Mouse (Mus musculus): ENCODE results near the gene L3mbtl2. TPM values are rescaled to one million over a fixed set of nuclear protein-coding genes. Genes with fewer than 3 reads are reported as not detected.
A peak's percentile ranks its signal among the peaks of the same experiment; 100 is the strongest.

The L3mbtl2 gene
- polyA plus RNA-seq (2016; fragmentation: Nextera tagmentation; extraction: Ambion mirVana): 24.5 and 27.7 TPM in 2 replicates

DNA sequence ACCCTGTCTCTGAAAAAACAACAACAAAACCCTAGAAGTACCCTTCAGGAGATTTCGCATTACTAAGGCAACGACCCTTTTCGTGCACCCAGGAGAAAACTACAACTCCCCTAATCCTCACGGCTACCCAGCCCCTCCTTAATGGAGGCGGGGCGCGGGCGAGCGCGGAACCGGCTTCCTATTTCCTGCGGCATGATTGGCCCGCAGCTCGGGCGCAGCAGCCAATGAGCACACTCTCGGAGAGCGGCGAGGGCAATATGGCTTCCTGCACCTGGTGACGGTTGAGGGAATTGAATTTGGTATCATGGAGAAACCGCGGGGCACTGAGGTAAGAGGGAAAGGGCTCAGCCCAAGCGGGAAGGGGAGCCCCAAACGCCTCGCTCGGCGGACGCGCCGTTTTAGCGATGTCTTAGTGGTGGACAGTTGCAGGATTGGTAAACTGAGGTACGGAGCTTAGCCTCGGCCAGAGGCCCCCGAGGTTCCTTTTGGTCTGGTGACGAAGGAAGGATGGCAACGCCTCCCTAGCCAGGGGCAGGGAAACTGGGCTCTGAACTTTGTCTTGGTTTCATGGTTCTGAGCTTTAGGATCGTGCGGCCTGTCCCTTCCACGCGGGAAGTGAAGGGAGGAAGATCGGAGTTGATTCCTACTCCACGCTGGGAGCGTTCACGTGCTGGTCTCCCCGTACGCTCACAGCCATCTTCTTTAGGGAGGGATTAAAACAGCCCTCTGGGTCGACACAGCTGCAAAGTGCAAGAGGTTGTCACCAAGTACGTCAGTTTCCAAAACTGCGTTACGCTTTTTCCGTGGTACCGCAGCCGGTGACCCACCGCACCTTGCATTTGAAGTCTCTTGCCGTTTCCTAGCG is at the start of gene L3mbtl2:
TSS of gene L3mbtl2 (plus strand) at position 193 of the 865 bp plus-strand sequence.
- Histone ChIP-seq H3K4me1 (peaks cover 6% of the 10 kb centered on the region; the same call in 1 of the 2 replicates), H3K4me3 (peak within 1 kb of the TSS; percentile 73), H3K36me3 (peaks cover 20% of the 10 kb centered on the region), H3K9me3 (no peaks in the 10 kb centered on the region), H3K27me3 (no peaks in the 10 kb centered on the region), H3K4me2 (replicated peaks) (peak within 1 kb of the TSS; percentile 75), H3K9ac (peak within 1 kb of the TSS; percentile 58), H3K27ac (peak within 1 kb of the TSS; percentile 46; the same call in 1 of the 2 replicates)
- ATAC-seq (ENCODE audit: insufficient number of reproducible peaks, insufficient read depth, low FRiP score, low TSS enrichment): peak; percentile 97
- 1% methylated on average over 55 of the region's 55 CpGs for WGBS

DNA sequence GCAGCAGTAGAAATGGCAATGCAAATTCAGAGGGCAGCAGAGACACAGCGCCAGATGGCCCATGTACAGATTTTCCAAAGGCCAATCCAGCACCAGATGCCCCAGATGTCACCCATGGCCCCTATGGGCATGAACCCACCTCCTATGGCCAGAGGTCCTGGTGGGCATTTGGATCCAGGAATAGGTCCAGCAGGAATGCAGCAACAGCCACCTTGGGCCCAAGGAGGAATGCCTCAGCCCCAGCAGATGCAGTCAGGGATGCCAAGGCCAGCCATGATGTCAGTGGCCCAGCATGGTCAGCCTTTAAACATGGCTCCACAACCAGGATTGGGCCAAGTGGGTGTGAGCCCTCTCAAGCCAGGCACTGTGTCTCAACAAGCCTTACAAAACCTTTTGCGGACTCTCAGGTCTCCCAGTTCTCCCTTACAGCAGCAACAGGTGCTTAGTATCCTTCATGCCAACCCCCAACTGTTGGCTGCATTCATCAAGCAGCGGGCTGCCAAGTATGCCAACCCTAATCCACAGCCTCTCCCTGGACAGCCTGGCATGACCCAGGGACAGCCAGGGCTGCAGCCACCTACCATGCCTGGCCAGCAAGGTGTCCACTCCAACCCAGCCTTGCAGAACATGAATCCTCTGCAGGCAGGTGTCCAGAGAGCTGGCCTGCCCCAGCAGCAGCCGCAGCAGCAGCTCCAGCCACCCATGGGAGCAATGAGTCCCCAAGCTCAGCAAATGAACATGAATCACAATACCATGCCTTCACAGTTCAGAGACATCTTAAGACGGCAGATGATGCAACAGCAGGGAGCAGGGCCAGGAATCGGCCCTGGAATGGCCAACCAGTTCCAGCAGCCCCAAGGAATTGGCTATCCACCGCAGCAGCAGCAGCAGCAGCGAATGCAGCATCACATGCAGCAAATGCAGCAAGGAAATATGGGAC is 13.9 kb upstream of the L3mbtl2 start:
- H3K36me3 ChIP-seq: peaks cover 70% of the 10 kb centered on the region
- 90% methylated on average over 8 of the region's 8 CpGs for WGBS
- H3K9ac ChIP-seq: no peak overlapping the region

DNA sequence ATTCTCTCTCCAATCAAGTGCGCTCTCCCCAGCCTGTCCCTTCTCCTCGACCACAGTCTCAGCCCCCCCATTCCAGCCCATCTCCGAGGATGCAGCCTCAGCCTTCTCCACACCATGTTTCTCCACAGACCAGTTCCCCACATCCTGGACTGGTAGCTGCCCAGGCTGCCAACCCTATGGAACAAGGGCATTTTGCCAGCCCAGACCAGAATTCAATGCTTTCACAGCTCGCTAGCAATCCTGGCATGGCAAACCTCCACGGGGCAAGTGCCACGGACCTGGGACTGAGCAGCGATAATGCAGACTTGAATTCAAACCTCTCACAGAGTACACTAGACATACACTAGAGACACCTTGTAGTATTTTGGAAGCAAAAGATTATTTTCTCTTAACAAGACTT is 13.1 kb upstream of the L3mbtl2 start:
- H3K4me3 ChIP-seq: no peak overlapping the region
- H3K36me3 ChIP-seq: peaks cover 62% of the 10 kb centered on the region
- no peak overlapping the region for H3K4me2 ChIP-seq (replicated peaks)
- H3K27ac ChIP-seq: no peak overlapping the region
- H3K4me1 ChIP-seq: no peaks in the 10 kb centered on the region
- no peak overlapping the region for H3K9ac ChIP-seq
- no peaks in the 10 kb centered on the region for H3K9me3 ChIP-seq
- no peak for ATAC-seq (ENCODE audit: insufficient number of reproducible peaks, insufficient read depth, low FRiP score, low TSS enrichment)
- 89% methylated on average over 7 of the region's 7 CpGs for WGBS
- H3K27me3 ChIP-seq: no peaks in the 10 kb centered on the region

More for the DNA sequence above, 13.9 kb upstream of the L3mbtl2 start:
- Histone ChIP-seq H3K27ac (no peak overlapping the region), H3K4me1 (no peaks in the 10 kb centered on the region), H3K4me3 (no peak overlapping the region), H3K4me2 (replicated peaks) (no peak overlapping the region), H3K27me3 (no peaks in the 10 kb centered on the region), H3K9me3 (no peaks in the 10 kb centered on the region)
- no peak for ATAC-seq (ENCODE audit: insufficient number of reproducible peaks, insufficient read depth, low FRiP score, low TSS enrichment)

DNA sequence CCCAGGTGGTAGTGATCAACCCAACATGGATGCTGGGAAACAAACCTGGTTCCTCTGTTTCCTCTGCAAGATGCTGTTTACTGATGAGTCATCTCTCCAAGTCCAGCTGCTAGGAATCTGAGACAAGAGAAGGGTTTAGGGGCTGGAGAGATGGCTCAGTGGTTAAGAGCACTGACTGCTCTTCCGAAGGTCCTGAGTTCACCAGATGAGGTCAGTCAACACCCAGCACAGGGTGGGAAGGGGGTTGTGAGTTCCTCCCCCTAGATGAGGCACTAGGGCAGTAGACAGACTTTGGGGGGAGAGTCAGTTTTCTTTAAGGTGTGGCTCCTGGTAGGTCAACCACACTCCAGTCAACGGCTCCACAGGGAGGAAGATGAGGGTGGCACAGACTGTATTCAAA is 2.0 kb upstream of the L3mbtl2 start:
- 97% methylated on average over 2 of the region's 2 CpGs for WGBS
- Histone ChIP-seq H3K27me3 (no peaks in the 10 kb centered on the region), H3K4me3 (no peak overlapping the region), H3K27ac (no peak overlapping the region), H3K9ac (no peak overlapping the region), H3K36me3 (no peaks in the 10 kb centered on the region), H3K4me2 (replicated peaks) (no peak overlapping the region), H3K9me3 (no peaks in the 10 kb centered on the region; the same call in 1 of the 2 replicates), H3K4me1 (peaks cover 6% of the 10 kb centered on the region; the same call in 1 of the 2 replicates)
- no peak for ATAC-seq (ENCODE audit: insufficient number of reproducible peaks, insufficient read depth, low FRiP score, low TSS enrichment)

DNA sequence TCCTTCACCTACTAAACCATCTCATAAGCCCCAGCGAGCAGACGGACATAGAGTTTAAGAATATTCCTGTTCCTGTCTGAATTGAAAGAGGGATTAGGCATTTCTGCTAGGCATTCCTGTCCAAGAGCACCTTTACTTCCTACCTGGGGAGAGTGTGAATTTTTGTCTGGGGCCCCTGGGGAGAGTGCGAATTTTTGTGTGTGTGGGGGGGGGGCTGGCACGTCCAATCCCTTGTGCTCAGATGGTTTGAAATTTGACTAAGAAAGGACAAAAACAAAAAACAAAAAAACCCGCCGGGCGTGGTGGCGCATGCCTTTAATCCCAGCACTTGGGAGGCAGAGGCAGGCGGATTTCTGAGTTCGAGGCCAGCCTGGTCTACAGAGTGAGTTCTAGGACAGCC is 408 bp upstream of the L3mbtl2 start:
- ATAC-seq (ENCODE audit: insufficient number of reproducible peaks, insufficient read depth, low FRiP score, low TSS enrichment): no peak
- Histone ChIP-seq H3K9ac (no peak overlapping the region), H3K4me2 (replicated peaks) (peak overlapping the region; percentile 75), H3K4me3 (peak overlapping the region; percentile 73), H3K36me3 (peaks cover 13% of the 10 kb centered on the region), H3K27me3 (no peaks in the 10 kb centered on the region), H3K4me1 (peaks cover 6% of the 10 kb centered on the region; the same call in 1 of the 2 replicates), H3K27ac (no peak overlapping the region), H3K9me3 (no peaks in the 10 kb centered on the region)
- WGBS: 69% methylated on average over 10 of the region's 10 CpGs

DNA sequence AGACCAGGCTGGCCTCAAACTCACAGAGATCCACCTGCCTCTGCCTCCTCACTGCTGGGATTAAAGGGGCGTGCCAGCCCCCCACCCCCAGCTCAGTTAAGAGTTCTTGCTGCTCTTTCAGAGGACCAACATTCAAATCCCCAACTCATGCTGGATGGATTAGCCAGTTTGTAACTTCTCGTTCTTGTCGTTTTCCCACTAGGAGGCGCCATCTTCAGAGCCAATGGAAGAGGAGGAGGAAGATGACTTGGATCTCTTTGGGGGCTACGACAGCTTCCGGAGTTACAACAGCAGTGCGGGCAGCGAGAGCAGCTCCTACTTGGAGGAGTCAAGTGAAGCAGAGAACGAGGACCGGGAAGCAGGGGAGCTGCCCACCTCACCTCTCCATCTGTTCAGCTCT is 3.3 kb downstream of the L3mbtl2 start:
- 90% methylated on average over 10 of the region's 10 CpGs for WGBS
- Histone ChIP-seq H3K9me3 (no peaks in the 10 kb centered on the region), H3K36me3 (peaks cover 35% of the 10 kb centered on the region), H3K27ac (no peak overlapping the region), H3K4me2 (replicated peaks) (no peak overlapping the region), H3K4me1 (peaks cover 6% of the 10 kb centered on the region; the same call in 1 of the 2 replicates), H3K9ac (no peak overlapping the region), H3K27me3 (no peaks in the 10 kb centered on the region), H3K4me3 (no peak overlapping the region)
- no peak for ATAC-seq (ENCODE audit: insufficient number of reproducible peaks, insufficient read depth, low FRiP score, low TSS enrichment)

DNA sequence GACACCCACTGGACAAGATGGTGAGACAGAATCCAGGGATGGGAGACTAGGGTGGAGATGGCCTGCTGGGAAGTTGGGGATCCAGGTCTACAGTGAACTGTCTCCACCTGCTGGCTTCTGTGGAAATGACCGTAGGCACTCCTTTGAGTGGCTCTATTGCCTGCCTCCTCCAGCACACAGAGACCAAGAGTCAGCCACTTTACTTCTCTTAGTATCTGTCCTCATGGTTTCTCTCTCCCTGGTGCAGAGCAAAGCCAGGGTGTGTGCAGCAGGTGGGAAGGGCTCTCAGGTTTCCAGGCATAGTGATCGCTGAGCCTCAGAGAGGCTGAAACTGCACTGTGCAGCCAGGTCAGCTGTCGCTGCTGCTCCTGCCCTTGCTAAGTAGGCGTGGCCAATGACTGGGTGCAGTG is 6.5 kb downstream of the L3mbtl2 start:
- Histone ChIP-seq H3K36me3 (peaks cover 41% of the 10 kb centered on the region), H3K9me3 (no peaks in the 10 kb centered on the region), H3K27me3 (no peaks in the 10 kb centered on the region), H3K9ac (no peak overlapping the region), H3K27ac (no peak overlapping the region), H3K4me2 (replicated peaks) (no peak overlapping the region), H3K4me3 (no peak overlapping the region), H3K4me1 (no peaks in the 10 kb centered on the region)
- no peak; the same call in 1 of the 2 replicates for ATAC-seq (ENCODE audit: insufficient number of reproducible peaks, insufficient read depth, low FRiP score, low TSS enrichment)
- 85% methylated on average over 4 of the region's 4 CpGs for WGBS

DNA sequence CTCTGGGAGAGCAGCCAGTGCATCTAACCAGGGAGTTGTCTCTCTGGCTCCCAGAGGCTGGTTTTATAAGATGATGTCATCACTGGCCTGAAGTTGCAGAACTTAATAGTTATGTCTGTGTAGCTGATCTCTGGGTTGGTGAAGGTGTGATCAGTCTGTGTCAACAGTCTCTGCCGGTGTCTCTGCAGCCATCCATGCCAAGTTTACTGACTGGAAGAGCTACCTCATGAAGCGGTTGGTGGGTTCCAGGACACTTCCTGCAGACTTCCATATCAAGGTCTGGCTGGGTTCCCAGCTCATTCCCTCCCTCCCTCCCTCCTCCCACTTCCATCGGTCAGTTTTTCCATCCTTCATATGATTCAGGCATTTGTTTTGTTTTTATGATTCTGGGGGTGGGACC is 12.9 kb downstream of the L3mbtl2 start:
- ATAC-seq (ENCODE audit: insufficient number of reproducible peaks, insufficient read depth, low FRiP score, low TSS enrichment): no peak
- WGBS: 88% methylated on average over 3 of the region's 3 CpGs
- no peaks in the 10 kb centered on the region for H3K9me3 ChIP-seq
- no peak overlapping the region for H3K9ac ChIP-seq
- H3K4me3 ChIP-seq: no peak overlapping the region
- no peak overlapping the region for H3K27ac ChIP-seq
- H3K36me3 ChIP-seq: peaks cover 45% of the 10 kb centered on the region
- no peaks in the 10 kb centered on the region for H3K4me1 ChIP-seq
- no peaks in the 10 kb centered on the region for H3K27me3 ChIP-seq
- no peak overlapping the region for H3K4me2 ChIP-seq (replicated peaks)

DNA sequence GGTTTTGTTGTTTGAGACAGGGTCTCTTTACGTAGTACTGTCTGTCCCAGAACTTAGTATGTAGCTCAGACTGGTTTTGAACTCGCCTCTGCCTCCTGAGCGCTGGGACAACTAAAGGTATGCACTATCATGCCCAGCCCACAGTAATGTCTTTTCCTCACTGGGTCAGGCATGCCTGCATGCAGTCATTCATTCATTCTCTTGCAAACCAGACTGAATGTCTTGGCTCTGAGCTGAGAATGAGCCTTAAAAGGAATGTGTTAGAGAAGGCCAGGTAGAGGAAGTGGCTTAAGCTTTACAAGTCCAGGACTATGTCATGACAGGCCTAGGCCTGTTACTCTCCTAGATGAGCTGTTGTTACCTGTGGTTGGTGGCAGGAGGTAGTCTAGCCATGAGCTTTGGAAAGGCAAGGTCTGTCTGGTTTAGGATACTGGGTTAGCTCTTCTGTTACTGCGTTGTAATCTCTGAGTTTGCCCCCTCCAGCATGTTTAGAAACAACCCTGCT is 16.7 kb downstream of the L3mbtl2 start:
- WGBS: 93% methylated on average over 4 of the region's 4 CpGs
- H3K4me3 ChIP-seq: no peak overlapping the region

DNA sequence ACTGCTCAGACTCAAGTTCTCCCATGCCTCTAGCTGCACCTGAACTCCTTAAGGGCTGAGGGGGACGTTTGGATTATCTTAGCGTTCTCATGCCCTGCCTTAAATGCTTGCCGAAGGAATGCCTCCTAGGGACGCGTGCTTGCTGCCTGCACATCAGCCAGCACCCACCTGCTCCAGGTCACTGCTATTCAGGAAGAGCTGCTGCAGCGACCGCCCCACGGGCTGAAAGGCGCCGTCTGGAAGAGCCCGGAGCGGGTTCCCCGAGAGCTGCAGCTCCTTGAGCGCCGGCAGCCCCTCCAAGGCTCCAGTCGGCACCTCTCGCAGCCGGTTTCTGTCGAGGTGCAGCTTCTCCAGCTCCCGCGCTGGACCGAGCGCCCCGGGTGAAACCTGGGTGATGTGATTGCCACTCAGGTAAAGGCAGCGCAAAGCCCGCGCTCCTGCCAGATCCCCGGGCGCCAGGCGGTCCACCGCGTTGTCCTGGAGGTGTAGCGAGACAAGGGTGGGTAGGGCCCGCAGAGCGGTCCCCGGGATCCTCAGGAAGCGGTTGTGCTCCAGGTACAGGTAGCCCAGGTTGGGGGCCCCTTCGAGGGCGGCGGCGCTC is 29.8 kb downstream of the L3mbtl2 start:
- H3K36me3 ChIP-seq: no peaks in the 10 kb centered on the region
- peak overlapping the region; percentile 61 for H3K4me3 ChIP-seq
- ATAC-seq (ENCODE audit: insufficient number of reproducible peaks, insufficient read depth, low FRiP score, low TSS enrichment): no peak
- peak overlapping the region; percentile 67 for H3K9ac ChIP-seq
- no peak overlapping the region for H3K27ac ChIP-seq
- no peaks in the 10 kb centered on the region for H3K9me3 ChIP-seq
- peak overlapping the region; percentile 99 for H3K4me2 ChIP-seq (replicated peaks)
- 3% methylated on average over 41 of the region's 41 CpGs for WGBS
- H3K27me3 ChIP-seq: peaks cover 52% of the 10 kb centered on the region
- H3K4me1 ChIP-seq: peaks cover 8% of the 10 kb centered on the region; the same call in 1 of the 2 replicates

More for the DNA sequence above, 16.7 kb downstream of the L3mbtl2 start:
- H3K9ac ChIP-seq: no peak overlapping the region
- no peak for ATAC-seq (ENCODE audit: insufficient number of reproducible peaks, insufficient read depth, low FRiP score, low TSS enrichment)
- no peak overlapping the region for H3K4me2 ChIP-seq (replicated peaks)
- no peaks in the 10 kb centered on the region for H3K27me3 ChIP-seq
- H3K27ac ChIP-seq: no peak overlapping the region
- peaks cover 71% of the 10 kb centered on the region for H3K36me3 ChIP-seq
- no peaks in the 10 kb centered on the region for H3K9me3 ChIP-seq
- H3K4me1 ChIP-seq: no peaks in the 10 kb centered on the region

Data from embryonic facial prominence, embryonic 12.5 days (tissue).